Mouse (Mus musculus): Measurements from ENCODE around the gene Golga7b. TPM values are rescaled to one million over a fixed set of nuclear protein-coding genes. Genes with fewer than 3 reads are reported as not detected.

Gene Golga7b
- polyA plus RNA-seq, 1 experiment from 2014 or later = 0.30 TPM

Small RNA genes within 50 kb of the gene (microRNA-seq; reads per million reads assigned to microRNA genes)
- not detected for gene Gm26339
- not detected for gene Mir3085

Other genes with a start within 250 kb of the Golga7b start
- 0.25 TPM in 1 of 2 replicates, not detected in the other for gene Ankrd2, start 211.6 kb upstream of the Golga7b start, polyA plus RNA-seq (2015; fragmentation: Nextera tagmentation; extraction: Ambion mirVana)
- 0.44 and 0.80 TPM in 2 replicates for gene Hoga1, start 202.0 kb upstream of the Golga7b start, polyA plus RNA-seq (2015; fragmentation: Nextera tagmentation; extraction: Ambion mirVana)
- not detected in 2 replicates for gene 4933411K16Rik, start 195.3 kb upstream of the Golga7b start, polyA plus RNA-seq (2015; fragmentation: Nextera tagmentation; extraction: Ambion mirVana)
- gene Morn4, start 161.2 kb upstream of the Golga7b start, polyA plus RNA-seq (2015; fragmentation: Nextera tagmentation; extraction: Ambion mirVana) = 10.4 and 12.6 TPM in 2 replicates
- gene Pi4k2a, start 157.1 kb upstream of the Golga7b start, polyA plus RNA-seq (2015; fragmentation: Nextera tagmentation; extraction: Ambion mirVana) = 13.3 and 16.1 TPM in 2 replicates
- gene Avpi1, start 118.5 kb upstream of the Golga7b start, polyA plus RNA-seq (2015; fragmentation: Nextera tagmentation; extraction: Ambion mirVana) = 29.7 and 34.1 TPM in 2 replicates
- 15.8 and 24.0 TPM in 2 replicates for gene Marveld1, start 100.2 kb upstream of the Golga7b start, polyA plus RNA-seq (2015; fragmentation: Nextera tagmentation; extraction: Ambion mirVana)
- 18.4 and 26.7 TPM in 2 replicates for gene Zfyve27, start 83.6 kb upstream of the Golga7b start, polyA plus RNA-seq (2015; fragmentation: Nextera tagmentation; extraction: Ambion mirVana)
- 4.1 and 4.3 TPM in 2 replicates for gene Sfrp5, start 45.3 kb upstream of the Golga7b start, polyA plus RNA-seq (2015; fragmentation: Nextera tagmentation; extraction: Ambion mirVana)
- gene Crtac1, start 184.2 kb downstream of the Golga7b start, polyA plus RNA-seq (2015; fragmentation: Nextera tagmentation; extraction: Ambion mirVana) = 0.69 and 1.5 TPM in 2 replicates